Mouse (Mus musculus) MN1 (cell line): ENCODE measurements around the gene Mpp6.

Experiments used
- DNase-seq: peaks from one replicate; pipeline ENCODE4 v3.0.0-alpha.2; 2016; ENCODE audit warnings: low spot score

Mpp6 gene

GRCm38 (mm10) chr6:50109757-50110378, at the start of gene Mpp6:
Gene Mpp6, plus strand, starts transcription at chr6:50110241.
- peak; percentile 87 for DNase-seq

- no peak for DNase-seq
Observed at GRCm38 (mm10) chr6:50066172-50066571, 43.9 kb upstream of the Mpp6 start.

- no peak for DNase-seq
Observed at GRCm38 (mm10) chr6:50068490-50068889, 41.6 kb upstream of the Mpp6 start.

- no peak for DNase-seq
Observed at GRCm38 (mm10) chr6:50075248-50075647, 34.8 kb upstream of the Mpp6 start.

- DNase-seq: no peak
Observed at GRCm38 (mm10) chr6:50076473-50076872, 33.6 kb upstream of the Mpp6 start.

- DNase-seq: no peak
Observed at GRCm38 (mm10) chr6:50080431-50080830, 29.6 kb upstream of the Mpp6 start.

- DNase-seq: no peak
Observed at GRCm38 (mm10) chr6:50085206-50085605, 24.8 kb upstream of the Mpp6 start.

GRCm38 (mm10) chr6:50089333-50089732, 20.7 kb upstream of the Mpp6 start:
- DNase-seq: no peak

GRCm38 (mm10) chr6:50090221-50090620, 19.8 kb upstream of the Mpp6 start:
- no peak for DNase-seq

- DNase-seq: no peak
Observed at GRCm38 (mm10) chr6:50091462-50092154, 18.4 kb upstream of the Mpp6 start.

- no peak for DNase-seq
Observed at GRCm38 (mm10) chr6:50109201-50109756, 762 bp upstream of the Mpp6 start.

GRCm38 (mm10) chr6:50110379-50110941, 419 bp downstream of the Mpp6 start:
- peak; percentile 71 for DNase-seq

- DNase-seq: no peak
Observed at GRCm38 (mm10) chr6:50111111-50111655, 1.1 kb downstream of the Mpp6 start.

- peak; percentile 96 for DNase-seq
Observed at GRCm38 (mm10) chr6:50112775-50113174, 2.7 kb downstream of the Mpp6 start.

GRCm38 (mm10) chr6:50114280-50114679, 4.2 kb downstream of the Mpp6 start:
- no peak for DNase-seq

- DNase-seq: no peak
Observed at GRCm38 (mm10) chr6:50120931-50121330, 10.9 kb downstream of the Mpp6 start.

GRCm38 (mm10) chr6:50122835-50123234, 12.8 kb downstream of the Mpp6 start:
- DNase-seq: no peak

GRCm38 (mm10) chr6:50124197-50124596, 14.2 kb downstream of the Mpp6 start:
- DNase-seq: no peak

GRCm38 (mm10) chr6:50126331-50126730, 16.3 kb downstream of the Mpp6 start:
- no peak for DNase-seq

GRCm38 (mm10) chr6:50127536-50127935, 17.5 kb downstream of the Mpp6 start:
- DNase-seq: no peak

GRCm38 (mm10) chr6:50137651-50138050, 27.6 kb downstream of the Mpp6 start:
- no peak for DNase-seq

- no peak for DNase-seq
Observed at GRCm38 (mm10) chr6:50139526-50139925, 29.5 kb downstream of the Mpp6 start.

GRCm38 (mm10) chr6:50146158-50146557, 36.1 kb downstream of the Mpp6 start:
- no peak for DNase-seq
